Mouse (Mus musculus) CD4-positive, CD25-positive, alpha-beta regulatory T cell, adult 2 months (primary cell): ENCODE measurements around the gene Kdm4b.

Experiments used
- DNase-seq: peaks from one replicate; pipeline ENCODE4 v3.0.0-alpha.2; 2012; ENCODE audit warnings: low read depth, low spot score

Gene Kdm4b

GRCm38 (mm10) chr17:56345364-56345763 is 19.5 kb downstream of the Kdm4b start:
- DNase-seq = no peak

- no peak for DNase-seq
Observed at GRCm38 (mm10) chr17:56348128-56348527, 22.3 kb downstream of the Kdm4b start.

DNA sequence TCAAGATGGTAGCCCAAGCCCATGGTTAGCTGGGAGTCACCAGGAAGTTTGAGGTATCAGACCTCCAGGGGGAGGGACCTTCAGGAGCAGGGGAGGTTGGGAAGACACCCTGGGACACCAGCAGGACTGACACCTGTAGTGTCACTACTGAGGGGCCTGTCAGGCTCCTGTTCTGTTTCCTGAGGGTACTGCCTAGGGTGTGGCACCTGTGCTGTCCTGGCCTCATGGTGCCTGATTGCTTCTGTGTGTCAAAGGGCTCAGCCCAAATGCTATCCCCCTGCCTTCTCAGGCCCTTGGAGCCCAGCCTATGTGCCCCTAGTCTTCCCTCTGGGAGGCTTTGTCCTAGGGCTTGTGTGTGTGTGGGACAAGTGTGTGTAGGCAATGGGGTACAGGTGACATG is 22.7 kb downstream of the Kdm4b start:
- DNase-seq = no peak

- peak; percentile 86 for DNase-seq
Observed at GRCm38 (mm10) chr17:56350694-56351093, 24.8 kb downstream of the Kdm4b start.

DNA sequence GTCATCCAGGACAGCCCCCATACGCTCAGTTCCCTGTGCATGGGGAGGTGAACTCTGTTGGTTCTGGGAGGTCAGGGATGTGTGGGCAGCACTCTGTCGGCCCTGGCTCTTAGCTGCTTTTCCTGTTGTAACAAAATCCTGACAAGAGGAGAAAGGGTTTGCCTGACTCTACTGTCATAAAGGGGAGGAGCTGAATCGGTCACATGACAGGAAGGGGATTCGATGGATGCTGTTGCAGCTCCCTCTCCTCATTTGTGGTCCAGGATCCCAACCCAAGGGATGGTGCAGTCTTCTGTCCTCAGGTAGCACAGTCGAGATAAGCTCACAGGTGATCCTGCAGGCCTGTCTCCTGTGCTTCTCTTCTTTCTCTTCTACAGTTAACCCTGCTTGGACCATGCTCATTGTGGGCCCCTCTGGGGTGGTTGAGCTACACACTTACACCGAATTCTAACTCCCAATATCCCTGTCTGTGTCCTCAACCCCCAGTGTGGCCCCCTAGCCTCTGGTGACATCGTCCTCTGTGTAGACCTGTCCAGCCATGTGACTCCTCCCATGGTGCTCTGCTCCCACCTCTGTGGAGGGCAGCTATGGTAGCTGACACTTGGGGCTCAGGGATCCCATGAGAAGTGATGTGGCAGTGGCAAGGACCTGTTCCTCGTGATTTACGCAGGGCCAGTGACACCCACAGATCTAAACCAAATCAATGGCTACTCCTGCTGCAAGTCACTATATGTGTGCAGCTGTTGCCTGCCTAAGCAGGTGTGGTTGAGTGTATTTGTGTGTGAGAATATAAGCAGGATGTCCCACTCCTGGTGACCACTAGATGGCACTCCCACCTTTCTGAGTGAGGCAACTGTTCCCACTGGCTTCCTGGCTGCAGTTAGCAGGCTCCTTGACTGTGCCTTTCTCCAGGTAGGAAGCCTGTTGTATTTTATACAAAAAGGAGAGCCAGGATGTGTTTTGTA is 31.3 kb downstream of the Kdm4b start:
- DNase-seq = peak; percentile 89

- no peak for DNase-seq
Observed at GRCm38 (mm10) chr17:56359183-56359725, 33.4 kb downstream of the Kdm4b start.

DNA sequence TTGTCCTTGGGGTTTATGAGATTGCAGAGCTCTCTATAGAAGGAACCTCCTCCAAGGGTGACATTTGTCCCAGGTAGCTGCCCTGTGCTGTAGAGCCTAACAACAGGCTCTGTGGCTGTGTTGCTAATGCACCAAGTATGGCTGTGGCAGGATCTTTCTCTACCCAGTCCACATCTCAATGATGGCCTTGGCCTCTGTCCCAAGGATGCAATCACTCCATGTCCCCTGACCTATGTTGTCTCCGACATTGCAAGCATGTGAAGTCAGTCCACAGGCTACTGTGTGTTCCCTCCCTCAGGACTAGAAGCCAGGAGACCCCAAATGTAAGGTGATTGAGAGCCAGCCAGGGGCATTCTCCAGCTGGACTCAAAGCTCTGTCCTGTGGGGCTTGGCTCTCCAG is 34.0 kb downstream of the Kdm4b start:
- no peak for DNase-seq

- DNase-seq = no peak
Observed at GRCm38 (mm10) chr17:56360451-56360850, 34.6 kb downstream of the Kdm4b start.

- DNase-seq = no peak
Observed at GRCm38 (mm10) chr17:56361542-56361941, 35.7 kb downstream of the Kdm4b start.

DNA sequence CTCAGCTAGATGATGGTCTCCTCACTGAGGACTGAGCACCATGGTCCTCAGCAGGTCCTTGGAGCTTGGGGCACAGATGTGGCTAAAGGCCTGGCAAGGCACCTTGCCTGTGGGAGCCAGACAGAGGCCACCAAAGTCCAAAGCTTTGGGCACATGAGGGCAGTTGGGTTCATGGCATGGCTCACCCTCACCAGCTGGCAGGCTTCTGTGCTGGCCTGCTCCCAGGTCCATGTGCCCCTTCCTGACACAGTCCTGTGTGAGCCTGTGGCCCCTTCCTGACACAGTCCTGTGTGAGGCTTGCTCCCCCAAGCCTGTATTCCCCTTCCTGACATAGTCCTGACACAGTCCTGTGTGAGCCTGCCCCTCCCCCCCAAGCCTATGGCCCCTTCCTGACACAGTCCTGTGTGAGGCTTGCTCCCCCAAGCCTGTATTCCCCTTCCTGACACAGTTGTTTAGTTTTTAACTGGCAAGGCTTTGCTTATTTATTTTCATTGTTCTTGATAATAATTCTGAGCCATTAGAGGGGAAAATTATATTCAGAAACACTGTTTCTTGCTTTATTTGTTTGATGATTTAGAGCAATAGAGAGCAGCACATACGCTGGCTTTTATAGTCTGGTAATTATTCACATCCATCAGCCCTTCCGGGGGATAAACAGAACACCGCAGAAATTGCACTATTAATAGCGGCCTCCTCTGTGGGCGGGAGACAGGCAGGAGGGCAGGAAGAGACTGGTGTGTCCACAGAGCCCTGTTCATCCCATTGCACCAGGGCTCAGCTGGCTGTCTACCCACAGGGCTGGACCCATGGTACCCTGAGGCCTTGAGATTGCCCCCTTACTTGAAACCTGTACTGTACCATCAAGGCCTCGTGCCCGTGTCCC is 40.2 kb downstream of the Kdm4b start:
- DNase-seq = no peak

DNA sequence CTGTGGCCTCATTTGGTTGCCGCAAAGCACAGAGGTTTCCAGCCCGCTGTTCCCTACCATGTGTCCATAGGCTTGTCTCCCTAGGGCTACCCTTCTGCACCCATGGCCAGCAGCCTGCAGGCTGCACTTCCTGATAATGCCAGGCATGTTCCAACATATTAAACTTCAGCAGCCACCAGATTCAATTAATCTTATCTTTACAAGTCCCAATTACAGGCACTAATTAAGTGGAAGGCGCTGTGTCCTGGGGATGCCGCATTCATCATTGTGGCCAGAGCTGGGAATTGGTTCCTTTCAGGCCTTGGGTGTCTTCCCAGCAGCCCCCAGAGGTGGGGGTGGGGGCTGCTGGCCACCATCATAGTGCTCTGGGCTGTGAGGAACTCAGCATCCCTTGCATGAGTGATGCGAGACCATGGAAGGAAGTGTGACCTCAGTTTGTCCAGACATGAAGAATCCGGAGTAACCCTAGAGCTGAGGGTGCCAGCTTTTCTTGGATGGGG is 42.5 kb downstream of the Kdm4b start:
- no peak for DNase-seq

GRCm38 (mm10) chr17:56370090-56370489 is 44.2 kb downstream of the Kdm4b start:
- DNase-seq = no peak

- no peak for DNase-seq
Observed at GRCm38 (mm10) chr17:56371029-56371660, 45.3 kb downstream of the Kdm4b start.

GRCm38 (mm10) chr17:56372109-56372508 is 46.2 kb downstream of the Kdm4b start:
- no peak for DNase-seq

- no peak for DNase-seq
Observed at GRCm38 (mm10) chr17:56373136-56374034, 47.5 kb downstream of the Kdm4b start.

DNA sequence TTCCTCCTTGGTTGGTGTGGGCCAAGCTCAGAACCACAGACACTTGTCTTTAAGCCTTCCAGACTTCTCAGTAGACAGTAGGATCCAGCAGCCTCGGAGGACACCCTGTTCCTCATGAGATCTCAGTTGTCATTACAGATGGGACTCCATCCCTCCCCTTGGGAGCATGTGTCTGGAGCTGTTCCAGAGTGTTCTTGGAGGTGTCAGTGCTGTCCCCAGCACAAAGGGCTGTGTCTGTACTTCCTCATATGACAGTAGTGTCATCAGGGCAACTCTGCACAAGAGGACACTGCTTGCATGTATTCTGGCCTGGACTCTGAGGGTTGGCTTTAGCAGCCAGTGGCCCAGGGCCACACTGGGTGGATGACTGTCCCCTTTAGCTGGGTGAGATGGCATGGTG is 49.0 kb downstream of the Kdm4b start:
- no peak for DNase-seq

- no peak for DNase-seq
Observed at GRCm38 (mm10) chr17:56379281-56379834, 53.5 kb downstream of the Kdm4b start.

- no peak for DNase-seq
Observed at GRCm38 (mm10) chr17:56380286-56380685, 54.4 kb downstream of the Kdm4b start.

GRCm38 (mm10) chr17:56381183-56381582 is 55.3 kb downstream of the Kdm4b start:
- DNase-seq = no peak

- no peak for DNase-seq
Observed at GRCm38 (mm10) chr17:56382997-56383396, 57.1 kb downstream of the Kdm4b start.
